9 mouse cellular contexts compared by ENCODE assay signal in the genomic region with DNA sequence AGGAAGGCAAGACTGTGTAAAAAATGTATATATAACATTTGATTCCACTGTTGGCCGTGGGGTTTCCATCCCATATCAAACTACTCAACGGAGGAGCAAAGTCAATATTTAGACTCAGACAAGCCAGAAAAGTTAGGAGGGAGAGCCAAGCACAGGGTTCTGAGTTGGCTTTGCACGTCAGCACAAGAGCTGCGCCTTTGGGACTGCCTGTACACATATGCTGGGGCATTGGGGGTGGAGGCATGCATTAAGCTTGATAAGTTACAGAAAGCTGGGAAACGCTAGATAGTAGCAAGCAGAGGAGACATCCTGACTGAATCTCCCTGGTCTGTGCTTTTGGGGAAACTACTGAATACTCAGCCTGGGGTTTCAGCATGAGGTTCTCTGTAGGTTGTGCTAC. TPM values are rescaled to one million over a fixed set of nuclear protein-coding genes. Genes with fewer than 3 reads are reported as not detected.
DNase-seq lines count a peak whose midpoint lies in the region; ATAC-seq and TF ChIP-seq lines count a peak whose summit lies in the region.
"Had no signal": no experiment of that assay in that cellular context is flagged by ENCODE, and none has a peak within 500 bp of the region (broad histone marks: within the 10 kb centered on the region; RNA-seq: fewer than 3 reads in every experiment).

No protein-coding gene starts in this region.

- H3K9me3 ChIP-seq in forebrain, embryonic 11.5 days (ENCODE audit: control insufficient read depth, low read length): no peaks in the 10 kb centered on the region
- no peaks in the 10 kb centered on the region for H3K9me3 ChIP-seq in intestine, embryonic 16.5 days (ENCODE audit: control insufficient read depth, low read length)

- peak overlapping the region; percentile 93; the same call in 1 of the 2 replicates for H3K27ac ChIP-seq in kidney, adult 2 months (ENCODE audit: insufficient read depth, low read depth, low read length)
- no peak overlapping the region for H3K27ac ChIP-seq in forebrain, embryonic 11.5 days (ENCODE audit: low read depth, low read length)
- H3K27ac ChIP-seq in intestine, embryonic 16.5 days (ENCODE audit: low read length): peak overlapping the region; percentile 99

- H3K4me2 ChIP-seq in forebrain, embryonic 11.5 days (ENCODE audit: low read depth, low read length, severe bottlenecking): peak overlapping the region; percentile 85
- peak overlapping the region; percentile 74 for H3K4me2 ChIP-seq in intestine, embryonic 16.5 days (ENCODE audit: low read depth, low read length)

- WGBS in kidney, adult 2 months: 26% methylated on average over 5 of the region's 5 CpGs
- WGBS in forebrain, embryonic 11.5 days: 39% methylated on average over 5 of the region's 5 CpGs
- 16% methylated on average over 5 of the region's 5 CpGs for WGBS in intestine, embryonic 16.5 days

- no peak for ATAC-seq in forebrain, embryonic 11.5 days (replicated peaks; ENCODE audit: low FRiP score)
- ATAC-seq in intestine, embryonic 16.5 days: no peak
- ATAC-seq in megakaryocyte-erythroid progenitor cell, adult 5-6 weeks (replicated peaks; ENCODE audit: low FRiP score, low TSS enrichment, poor library complexity, severe bottlenecking): peak; percentile 54

- H3K27me3 ChIP-seq in kidney, adult 2 months (replicated peaks; ENCODE audit: control insufficient read depth, insufficient read depth, low read length): no peaks in the 10 kb centered on the region
- no peaks in the 10 kb centered on the region for H3K27me3 ChIP-seq in forebrain, embryonic 11.5 days (ENCODE audit: control insufficient read depth, insufficient read depth, low read length)
- H3K27me3 ChIP-seq in intestine, embryonic 16.5 days (replicated peaks; ENCODE audit: control insufficient read depth, insufficient read depth, low read length): no peaks in the 10 kb centered on the region

- peak overlapping the region; percentile 81 for H3K4me3 ChIP-seq in kidney, adult 2 months (ENCODE audit: insufficient read depth, low read depth, low read length)
- H3K4me3 ChIP-seq in forebrain, embryonic 11.5 days (ENCODE audit: low read depth, low read length): peak overlapping the region; percentile 68
- peak overlapping the region; percentile 81 for H3K4me3 ChIP-seq in intestine, embryonic 16.5 days (ENCODE audit: low read length)

- no peak for TF ChIP-seq POLR2A in kidney, adult 2 months (IDR thresholded peaks at IDR 0.05; ENCODE audit: low read depth, low read length)

- no peaks in the 10 kb centered on the region for H3K36me3 ChIP-seq in kidney, adult 2 months (ENCODE audit: control insufficient read depth, insufficient read depth, low read length)
- peaks cover 3% of the 10 kb centered on the region; the same call in 1 of the 2 replicates for H3K36me3 ChIP-seq in forebrain, embryonic 11.5 days (ENCODE audit: control insufficient read depth, insufficient read depth, low read length)
- H3K36me3 ChIP-seq in intestine, embryonic 16.5 days (ENCODE audit: control insufficient read depth, insufficient read depth, low read length): peaks cover 3% of the 10 kb centered on the region; the same call in 1 of the 2 replicates
- H3K36me3 ChIP-seq: G1E had no signal

- H3K9ac ChIP-seq in forebrain, embryonic 11.5 days (ENCODE audit: low read length): peak overlapping the region; percentile 96
- peak overlapping the region; percentile 96 for H3K9ac ChIP-seq in intestine, embryonic 16.5 days (ENCODE audit: low read depth, low read length)

- DNase-seq in kidney, adult 2 months: no peak
- DNase-seq in kidney, adult 8-10 months: no peak
- no peak for DNase-seq in forebrain, embryonic 11.5 days (ENCODE audit: low spot score)
- no peak for DNase-seq in thymus, postnatal 25 days
- no peak for DNase-seq in MN1 (ENCODE audit: low spot score)
- no peak for DNase-seq in adrenal gland, adult 8-10 months

- peaks cover 27% of the 10 kb centered on the region for H3K4me1 ChIP-seq in kidney, adult 2 months (ENCODE audit: control insufficient read depth, insufficient read depth, low read length)
- H3K4me1 ChIP-seq in forebrain, embryonic 11.5 days (replicated peaks; ENCODE audit: control insufficient read depth, insufficient read depth, low read length): peaks cover 5% of the 10 kb centered on the region; the same call in 1 of the 2 replicates
- peaks cover 19% of the 10 kb centered on the region for H3K4me1 ChIP-seq in intestine, embryonic 16.5 days (ENCODE audit: control insufficient read depth, insufficient read depth, low read length)

- TF ChIP-seq CTCF in kidney, adult 2 months (conservative IDR thresholded peaks at IDR 0.05; ENCODE audit: insufficient read depth, insufficient read length, low read depth, low read length): no peak

RNA-seq across cellular contexts. Expression of a gene that starts 1.1 kb away (rescaled TPM):
- 0.94 and 1.1 TPM in 2 replicates for polyA plus RNA-seq in kidney, adult 2 months (2012; rRNA removed)
- 1.4 and 1.9 TPM in 2 replicates for polyA plus RNA-seq in forebrain, embryonic 11.5 days (2014; fragmentation: Nextera tagmentation; extraction: Ambion mirVana)
- polyA plus RNA-seq in intestine, embryonic 16.5 days (2015; fragmentation: Nextera tagmentation; extraction: Ambion mirVana): 0.93 and 1.0 TPM in 2 replicates
- 0.46 TPM in 1 of 2 replicates, not detected in the other for total RNA-seq in megakaryocyte-erythroid progenitor cell, adult 5-6 weeks (2014; fragmentation: Nextera tagmentation)
- total RNA-seq in megakaryocyte-erythroid progenitor cell, adult 5-6 weeks (2017): 0.08 and 0.42 TPM in 2 replicates
- total RNA-seq in adrenal gland, adult 8-10 months (2022): 1 to 10 TPM; 2.0 to 4.5 (median 3.5) TPM
- polyA plus RNA-seq: G1E had no signal
